Mouse (Mus musculus): ENCODE data around the gene Rufy2. TPM values are rescaled to one million over a fixed set of nuclear protein-coding genes. Genes with fewer than 3 reads are reported as not detected.

Gene Rufy2
- total and polyA plus RNA-seq, 3 experiments = 4.9 to 6.8 (median 5.8) TPM

DNA sequence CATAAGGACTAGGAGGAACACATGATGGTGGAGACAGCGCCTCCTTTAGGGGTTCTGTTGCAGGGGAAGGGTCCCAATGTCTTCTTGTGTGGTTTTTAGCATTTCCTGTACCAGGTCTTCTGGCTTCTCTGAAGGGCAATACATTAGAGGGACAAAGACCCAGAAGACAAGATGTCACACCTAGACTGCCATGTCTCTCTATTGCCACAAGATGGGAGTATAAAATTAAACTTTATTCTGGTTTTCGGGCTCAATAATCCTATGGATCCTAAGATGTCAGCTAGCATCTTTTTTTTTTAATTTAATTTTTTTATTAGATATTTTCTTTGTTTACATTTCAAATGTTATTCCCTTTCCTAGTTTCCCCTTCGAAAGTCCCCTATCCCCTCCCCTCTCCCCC lies 63.1 kb downstream of the Rufy2 start:
- no peaks in the 10 kb centered on the region for H3K9me3 ChIP-seq (replicated peaks; ENCODE audit: low read length)

DNA sequence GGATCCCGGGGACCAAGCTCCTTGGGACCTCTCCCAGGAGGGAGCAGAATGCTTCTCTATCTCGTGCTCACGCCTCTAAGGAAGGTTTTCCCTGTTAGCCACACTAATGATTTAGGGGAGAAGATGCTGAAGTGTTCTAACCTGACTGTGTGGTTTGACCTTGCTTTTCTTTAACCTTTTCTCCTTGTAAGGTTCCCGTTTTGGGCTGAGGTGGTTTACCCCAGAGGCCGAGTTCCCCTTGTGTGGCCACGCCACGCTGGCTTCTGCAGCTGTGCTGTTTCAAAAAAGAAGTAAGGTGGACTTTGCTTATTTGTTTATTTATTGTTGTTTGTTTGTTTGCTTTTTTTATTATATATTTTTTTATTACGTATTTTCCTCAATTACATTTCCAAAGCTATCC lies 67.7 kb downstream of the Rufy2 start:
- H3K4me1 ChIP-seq (ENCODE audit: control insufficient read depth in 1 of 2, insufficient read depth in 2 of 2) = peaks cover 4 to 21% of the 10 kb centered on the region in 2 experiments; a peak in 3 of 4 replicates
- dilution Hi-C loops (cut with MboI; ENCODE audit: extremely low pct_ligation_motif_present, extremely low pct_unique_long_range_greater_than_20kb, low sequenced_read_pairs) = no loop called here
- no peaks in the 10 kb centered on the region for H3K9me3 ChIP-seq (replicated peaks; ENCODE audit: low read length)
- TF ChIP-seq ZNF384 (IDR thresholded peaks at IDR 0.05; ENCODE audit: low read depth, low read length) (no peak), BHLHE40 (IDR thresholded peaks at IDR 0.05; ENCODE audit: low read depth, low read length) (peak; percentile 27; the same call in 1 of the 2 replicates), CTCF (conservative IDR thresholded peaks at IDR 0.05 in 1 of 2, IDR thresholded peaks at IDR 0.05 in 1 of 2; ENCODE audit: low read depth in 2 of 2, low read length in 2 of 2) (no peak), USF1 (IDR thresholded peaks at IDR 0.05; ENCODE audit: low read depth, low read length) (no peak), IRF4 (IDR thresholded peaks at IDR 0.05; ENCODE audit: low read depth, low read length) (peak; percentile 34; the same call in 1 of the 2 replicates), MAZ (IDR thresholded peaks at IDR 0.05; ENCODE audit: low read depth, low read length) (no peak), MXI1 (IDR thresholded peaks at IDR 0.05; ENCODE audit: low read depth, low read length) (no peak), GABPA (IDR thresholded peaks at IDR 0.05; ENCODE audit: insufficient replicate concordance, low read depth, low read length) (no peak), E2F4 (IDR thresholded peaks at IDR 0.05; ENCODE audit: insufficient replicate concordance, low read depth, low read length) (no peak), RCOR1 (conservative IDR thresholded peaks at IDR 0.05; ENCODE audit: low read depth, low read length) (no peak), JUND (conservative IDR thresholded peaks at IDR 0.05; ENCODE audit: low read depth, low read length) (no peak), NRF1 (IDR thresholded peaks at IDR 0.05; ENCODE audit: low read depth, low read length) (no peak), JUN (IDR thresholded peaks at IDR 0.05; ENCODE audit: insufficient read depth, low read depth, low read length) (no peak), MAFK (IDR thresholded peaks at IDR 0.05; ENCODE audit: insufficient replicate concordance, low read length) (no peak), ZKSCAN1 (IDR thresholded peaks at IDR 0.05; ENCODE audit: borderline replicate concordance, low read depth, low read length) (no peak), USF2 (conservative IDR thresholded peaks at IDR 0.05; ENCODE audit: low read depth, low read length) (no peak), SIN3A (IDR thresholded peaks at IDR 0.05; ENCODE audit: low read length) (no peak), CHD1 (IDR thresholded peaks at IDR 0.05; ENCODE audit: low read depth, low read length) (no peak), CHD2 (IDR thresholded peaks at IDR 0.05; ENCODE audit: low read length) (no peak), POLR2AphosphoS2 (IDR thresholded peaks at IDR 0.05; ENCODE audit: low read depth, low read length) (no peak), UBTF (IDR thresholded peaks at IDR 0.05; ENCODE audit: low read depth, low read length) (no peak), EP300 (IDR thresholded peaks at IDR 0.05; ENCODE audit: low read length) (0 out of 2 replicates have a peak, but pooled peaks have one; percentile 29), RAD21 (IDR thresholded peaks at IDR 0.05; ENCODE audit: low read depth, low read length) (no peak), TBP (conservative IDR thresholded peaks at IDR 0.05; ENCODE audit: low read depth, low read length) (no peak), MEF2A (IDR thresholded peaks at IDR 0.05; ENCODE audit: borderline replicate concordance, low read depth, low read length) (peak; percentile 41; the same call in 1 of the 2 replicates), MAX (IDR thresholded peaks at IDR 0.05; ENCODE audit: low read length) (no peak)
- H3K4me2 ChIP-seq (ENCODE audit: insufficient read depth, low read depth, poor library complexity, severe bottlenecking) = no peak overlapping the region
- H3K27me3 ChIP-seq (replicated peaks) = no peaks in the 10 kb centered on the region
- no peaks in the 10 kb centered on the region for H3K79me2 ChIP-seq (replicated peaks; ENCODE audit: control insufficient read depth, extremely low read depth, insufficient read depth, poor library complexity, severe bottlenecking)
- DNase-seq (ENCODE audit: extremely low read depth) = peak; percentile 50
- H3K9ac ChIP-seq (ENCODE audit: insufficient read depth, low read depth) = no peak overlapping the region
- no peaks in the 10 kb centered on the region for H3K36me3 ChIP-seq (replicated peaks in 1 of 2; ENCODE audit: control insufficient read depth in 1 of 2, insufficient read depth in 1 of 2, low read length in 1 of 2)
- no peak overlapping the region for H3K4me3 ChIP-seq (replicated peaks in 1 of 3; ENCODE audit: low read depth in 2 of 3, low read length in 2 of 3, poor library complexity in 1 of 3)
- in situ Hi-C loops (cut with MboI; ENCODE audit: low pct_ligation_motif_present, low pct_unique_long_range_greater_than_20kb, low sequenced_read_pairs) = no loop called here
- no peak overlapping the region for H3K27ac ChIP-seq (ENCODE audit: insufficient read depth, low read depth)

More for the DNA sequence above, 63.1 kb downstream of the Rufy2 start:
- TF ChIP-seq NRF1 (IDR thresholded peaks at IDR 0.05; ENCODE audit: low read depth, low read length) = no peak
- no peak for TF ChIP-seq TCF12 (IDR thresholded peaks at IDR 0.05; ENCODE audit: low read depth, low read length)
- TF ChIP-seq POLR2A (IDR thresholded peaks at IDR 0.05; ENCODE audit: low read depth, low read length) = no peak
- TF ChIP-seq RAD21 (IDR thresholded peaks at IDR 0.05; ENCODE audit: low read depth, low read length) = peak; percentile 58
- TF ChIP-seq MAZ (IDR thresholded peaks at IDR 0.05; ENCODE audit: low read depth, low read length) = no peak
- TF ChIP-seq SMC3 (IDR thresholded peaks at IDR 0.05; ENCODE audit: low read depth, low read length) = peak; percentile 60
- no peak for TF ChIP-seq JUN (IDR thresholded peaks at IDR 0.05; ENCODE audit: insufficient read depth, low read depth, low read length)
- TF ChIP-seq GABPA (IDR thresholded peaks at IDR 0.05; ENCODE audit: insufficient replicate concordance, low read depth, low read length) = no peak
- TF ChIP-seq CTCF (conservative IDR thresholded peaks at IDR 0.05 in 1 of 2, IDR thresholded peaks at IDR 0.05 in 1 of 2; ENCODE audit: low read depth in 2 of 2, low read length in 2 of 2) = peak in 1 of 2 experiments; percentile 62; a peak in 2 of 4 replicates
- TF ChIP-seq E2F4 (IDR thresholded peaks at IDR 0.05; ENCODE audit: insufficient replicate concordance, low read depth, low read length) = no peak
- TF ChIP-seq MEF2A (IDR thresholded peaks at IDR 0.05; ENCODE audit: borderline replicate concordance, low read depth, low read length) = no peak
- dilution Hi-C loops (cut with MboI; ENCODE audit: extremely low pct_ligation_motif_present, extremely low pct_unique_long_range_greater_than_20kb, low sequenced_read_pairs) (no loop called here), in situ Hi-C loops (cut with MboI; ENCODE audit: low pct_ligation_motif_present, low pct_unique_long_range_greater_than_20kb, low sequenced_read_pairs) (no loop called here)
- no peaks in the 10 kb centered on the region for H3K79me2 ChIP-seq (replicated peaks; ENCODE audit: control insufficient read depth, extremely low read depth, insufficient read depth, poor library complexity, severe bottlenecking)
- no peaks in the 10 kb centered on the region for H3K36me3 ChIP-seq (replicated peaks in 1 of 2; ENCODE audit: control insufficient read depth in 1 of 2, insufficient read depth in 1 of 2, low read length in 1 of 2)
- no peak overlapping the region for H3K27ac ChIP-seq (ENCODE audit: insufficient read depth, low read depth)
- H3K4me3 ChIP-seq (replicated peaks in 1 of 3; ENCODE audit: low read depth in 2 of 3, low read length in 2 of 3, poor library complexity in 1 of 3) = no peak overlapping the region
- peaks cover 4 to 9% of the 10 kb centered on the region in 2 experiments; a peak in 2 of 4 replicates for H3K4me1 ChIP-seq (ENCODE audit: control insufficient read depth in 1 of 2, insufficient read depth in 2 of 2)
- H3K27me3 ChIP-seq (replicated peaks) = no peaks in the 10 kb centered on the region
- DNase-seq (ENCODE audit: extremely low read depth) = no peak
- H3K4me2 ChIP-seq (ENCODE audit: insufficient read depth, low read depth, poor library complexity, severe bottlenecking) = no peak overlapping the region
- H3K9ac ChIP-seq (ENCODE audit: insufficient read depth, low read depth) = no peak overlapping the region
